Mouse (Mus musculus) CD4-positive, CD25-positive, alpha-beta regulatory T cell, adult 2 months (primary cell): ENCODE data around the gene Btbd16.

Source experiments
- DNase-seq: peaks from one replicate; pipeline ENCODE4 v3.0.0-alpha.2; 2012; ENCODE audit warnings: low read depth, low spot score

The Btbd16 gene

DNA sequence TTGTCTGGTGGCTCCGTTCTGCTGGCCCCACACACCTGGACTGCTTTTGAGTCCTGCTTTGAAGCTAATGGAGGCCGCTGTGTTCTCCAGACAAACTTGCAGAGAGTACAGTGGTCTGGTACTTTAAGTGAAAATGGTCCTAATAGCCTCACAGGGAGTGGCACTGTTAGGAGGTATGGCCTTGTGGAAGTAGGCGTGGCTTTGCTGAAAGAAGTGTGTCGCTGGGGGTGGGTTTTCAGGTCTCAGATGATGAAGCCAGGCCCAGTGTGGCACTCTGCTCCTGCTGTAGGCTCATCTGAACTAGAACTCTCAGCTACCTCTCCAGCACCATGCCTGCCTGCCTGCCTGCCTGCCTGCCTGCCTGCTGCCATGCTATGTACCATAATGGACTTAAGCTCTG lies 5.7 kb upstream of the Btbd16 start:
- no peak for DNase-seq

DNA sequence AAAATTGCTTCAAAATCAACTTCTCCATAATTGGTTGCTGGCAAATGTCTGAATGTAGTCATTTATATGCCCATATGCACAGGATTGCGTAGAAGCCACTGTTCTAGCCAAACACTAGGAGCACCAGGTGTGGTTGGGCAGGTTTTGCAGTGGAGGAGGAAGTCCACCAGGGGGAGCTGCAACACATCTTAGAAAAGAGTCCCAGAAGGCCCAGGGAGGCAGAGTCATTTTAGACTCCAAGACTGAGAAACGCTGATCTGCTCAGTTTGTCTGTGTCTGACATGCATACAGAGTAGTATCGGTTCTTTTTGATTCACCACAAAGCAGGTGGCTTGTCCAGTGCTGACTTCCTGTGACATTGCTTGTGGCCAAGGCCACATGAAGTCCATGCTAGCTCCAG lies 3.2 kb upstream of the Btbd16 start:
- peak; percentile 88 for DNase-seq

DNA sequence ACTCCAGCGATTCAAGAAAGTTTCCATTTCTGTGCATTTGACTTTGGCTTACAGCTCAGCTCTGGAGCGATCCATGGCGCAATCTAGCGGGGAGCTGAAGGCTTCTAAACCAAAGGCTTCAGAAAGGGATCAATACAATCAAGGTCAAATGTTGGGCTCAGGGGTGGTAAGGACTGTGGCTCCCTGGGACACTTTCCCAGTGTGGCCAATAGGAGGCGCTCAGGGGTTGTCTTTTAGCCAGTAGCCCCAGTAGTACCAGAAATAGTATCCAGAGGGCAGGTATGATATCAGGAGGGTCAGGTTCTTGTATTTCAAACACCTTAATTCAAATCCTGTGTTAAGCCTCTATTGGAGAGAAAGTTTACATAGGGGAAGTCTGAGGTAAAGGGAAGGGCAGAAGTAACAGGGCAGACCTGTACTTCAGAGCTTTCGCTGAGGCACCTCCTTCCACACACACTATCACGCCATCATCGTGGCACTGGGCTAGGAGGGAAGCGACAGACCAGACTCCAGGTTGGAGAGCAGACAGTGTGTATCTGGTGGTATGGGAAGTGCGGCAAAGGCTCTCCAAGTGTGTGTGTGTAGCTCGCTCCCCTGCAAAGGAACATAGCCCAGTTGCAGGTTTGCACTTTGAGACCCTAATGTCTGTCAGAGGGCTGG lies 568 bp upstream of the Btbd16 start:
- peak; percentile 80 for DNase-seq

DNA sequence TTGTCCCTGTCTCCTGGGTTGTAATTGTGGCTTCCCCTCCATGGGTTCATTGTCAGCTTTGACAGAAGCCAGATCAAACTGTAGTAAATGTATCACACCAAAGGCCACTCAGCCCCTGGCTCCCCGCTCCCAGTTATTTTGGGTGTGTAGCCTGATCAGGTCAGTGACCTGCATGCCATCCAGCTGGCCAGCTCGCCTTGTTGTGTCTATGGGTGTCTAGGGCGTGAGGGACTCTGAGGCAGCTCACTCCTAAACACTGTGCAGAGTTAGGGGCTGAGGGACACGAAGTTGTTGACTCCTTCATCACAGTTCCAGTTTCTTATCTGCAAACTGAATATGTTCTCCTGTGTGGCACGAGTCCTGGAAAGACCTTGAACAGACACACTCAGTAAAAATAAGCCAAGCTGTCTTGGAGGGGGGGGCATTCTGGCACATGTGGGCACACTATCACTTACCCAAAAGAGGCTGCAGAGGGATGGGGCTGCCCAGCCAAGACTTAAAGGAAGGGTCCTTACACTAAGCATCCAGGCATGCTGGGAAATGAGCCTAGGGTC lies 7.1 kb downstream of the Btbd16 start:
- DNase-seq = no peak

DNA sequence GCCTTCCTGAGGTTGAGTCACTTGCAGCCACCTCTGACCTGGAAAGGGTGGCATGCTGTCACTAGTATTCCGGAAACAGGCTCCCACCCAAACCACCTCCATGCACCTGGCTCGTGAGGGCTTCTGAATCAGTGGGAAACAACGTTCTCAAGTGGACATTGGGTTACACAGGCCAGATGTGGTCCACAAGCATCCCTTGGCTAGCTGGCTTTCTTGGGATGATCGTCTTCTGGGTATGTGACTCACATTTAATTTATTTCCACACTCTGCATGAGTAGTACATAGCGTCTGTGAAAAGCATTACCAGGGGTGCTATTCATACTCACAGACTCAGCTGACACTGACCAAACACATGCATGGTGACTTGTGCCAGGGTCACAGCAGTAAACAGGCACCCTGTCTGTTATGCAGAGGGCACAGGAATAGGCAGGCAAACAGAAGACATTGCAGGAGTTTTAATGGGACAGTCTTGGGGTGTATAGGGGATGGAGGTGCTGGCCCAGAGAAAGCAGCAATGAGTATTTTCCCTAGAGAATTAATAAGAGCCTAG lies 8.7 kb downstream of the Btbd16 start:
- DNase-seq = no peak

DNA sequence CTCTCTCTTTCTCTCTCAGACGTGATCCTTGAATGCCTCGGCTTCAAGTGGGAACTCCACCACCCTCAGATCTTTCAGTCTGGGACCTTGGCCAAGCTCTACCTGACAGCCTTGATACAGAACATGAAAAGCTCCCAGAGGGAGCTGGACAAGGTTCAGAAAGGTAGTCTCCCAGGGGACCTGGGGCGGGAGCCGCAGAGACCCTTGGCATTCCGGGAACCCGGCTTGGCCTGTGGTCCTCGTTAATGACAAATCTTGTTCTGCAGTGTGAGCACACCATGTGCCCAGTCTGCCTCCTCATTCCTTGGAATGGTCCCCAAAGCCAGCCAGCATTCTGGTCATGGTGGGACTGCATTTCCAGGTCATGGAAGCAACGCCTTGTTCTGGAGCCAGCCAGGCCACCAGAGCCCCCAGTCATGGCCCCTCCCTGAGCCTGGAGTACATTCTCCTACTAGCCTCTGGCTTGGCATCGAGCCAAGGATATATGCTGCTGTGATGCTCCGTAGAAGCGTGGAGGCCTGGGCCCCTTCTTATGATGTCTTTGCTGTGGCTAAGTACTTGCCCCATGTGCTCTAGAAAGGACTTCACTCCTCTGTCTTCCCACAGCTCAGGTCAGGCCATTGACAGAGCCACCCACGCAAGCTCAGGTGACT lies 12.2 kb downstream of the Btbd16 start:
- DNase-seq = no peak

DNA sequence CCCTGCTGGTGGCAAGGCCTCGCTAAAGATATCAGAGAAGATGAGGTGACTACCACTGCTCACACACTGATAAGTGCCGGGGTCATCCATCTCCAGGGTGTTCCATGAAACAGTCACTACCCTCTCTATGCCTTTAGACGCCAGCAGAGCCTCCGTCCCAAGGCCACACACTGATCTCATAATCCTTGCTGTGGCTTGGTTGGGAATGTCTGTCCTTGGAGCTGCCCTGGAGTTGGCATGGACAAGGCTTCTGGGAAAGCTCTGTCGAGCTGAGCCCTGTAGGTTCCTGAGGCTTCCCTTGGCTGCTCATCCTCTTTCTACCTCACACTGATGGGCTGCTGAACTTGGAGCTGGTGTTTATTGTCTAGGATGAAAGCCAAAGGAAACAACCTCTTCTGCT lies 12.8 kb downstream of the Btbd16 start:
- no peak for DNase-seq

DNA sequence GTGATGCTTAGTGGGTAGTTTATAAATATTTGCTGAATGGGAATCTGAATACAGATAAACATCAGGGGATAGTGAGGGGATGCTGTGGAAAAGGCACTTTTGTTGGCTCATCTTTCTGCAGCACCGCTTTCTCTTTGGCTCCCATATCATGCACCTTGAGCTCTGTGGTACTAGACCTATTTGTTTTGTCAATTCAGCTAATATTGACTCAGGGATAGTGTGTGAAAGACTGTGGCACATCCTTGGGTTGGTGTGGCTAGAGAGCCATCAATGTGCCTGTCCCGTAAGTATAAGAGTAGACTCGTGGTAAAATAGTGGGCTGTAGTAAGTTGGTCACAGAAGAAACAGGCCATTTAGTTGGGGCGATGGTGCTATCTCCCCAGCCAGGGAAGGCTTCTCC lies 13.7 kb downstream of the Btbd16 start:
- DNase-seq = no peak

DNA sequence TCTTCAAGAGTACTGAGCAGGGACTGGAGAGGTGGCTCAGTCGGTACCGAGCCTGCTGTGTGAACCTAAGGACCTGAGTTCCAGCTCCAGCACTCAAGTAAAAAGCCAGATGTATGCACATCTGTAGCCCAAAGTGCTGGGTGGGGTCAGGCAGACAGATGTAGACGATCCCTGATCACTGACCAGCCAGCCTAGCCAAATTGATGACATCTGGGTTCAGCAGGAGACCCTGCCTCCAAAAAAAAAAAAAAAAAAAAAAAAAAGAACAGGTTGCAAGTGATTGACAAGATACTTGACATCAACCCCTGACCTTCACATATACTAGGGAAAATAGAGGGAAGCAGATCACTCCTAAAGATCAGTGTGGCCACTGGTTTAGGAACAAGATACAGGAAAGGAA lies 15.1 kb downstream of the Btbd16 start:
- DNase-seq = no peak

DNA sequence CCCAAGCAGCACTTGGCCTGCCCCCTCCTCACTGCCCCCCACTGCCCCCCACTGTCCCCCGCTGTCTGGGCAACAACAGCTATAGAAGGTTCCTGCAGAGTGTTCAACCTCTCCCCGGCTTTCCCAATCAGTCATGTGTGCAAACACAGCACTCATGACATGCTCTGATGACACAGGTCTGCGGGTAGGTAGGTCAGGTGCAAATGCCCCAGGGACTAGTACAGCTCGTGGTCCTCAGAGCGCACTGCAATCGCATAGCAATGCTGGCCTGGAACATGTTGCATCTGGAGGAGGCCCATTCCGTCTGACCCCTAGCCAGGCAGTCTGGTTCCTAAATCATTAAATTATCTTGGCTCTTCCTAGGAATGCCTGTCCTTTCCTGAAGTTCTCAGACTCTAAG lies 15.6 kb downstream of the Btbd16 start:
- no peak for DNase-seq

DNA sequence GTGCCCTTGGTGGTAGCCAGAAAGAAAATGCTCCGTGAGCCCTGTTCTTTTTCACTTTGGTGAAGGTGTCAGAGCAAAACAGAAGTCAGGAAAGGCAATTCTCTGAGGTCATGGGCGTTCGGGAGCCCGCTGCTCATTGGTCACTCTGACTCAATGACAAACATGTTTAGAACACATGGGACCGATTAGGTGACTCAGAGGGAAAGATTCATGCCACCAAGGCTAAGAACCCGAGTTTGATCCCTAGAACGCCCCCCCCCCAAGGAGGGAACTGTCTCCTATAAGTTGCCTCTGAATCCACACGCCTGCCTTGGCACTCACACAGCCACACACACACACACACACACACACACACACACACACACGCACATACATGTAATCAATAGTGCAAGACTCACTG lies 19.8 kb downstream of the Btbd16 start:
- no peak for DNase-seq

DNA sequence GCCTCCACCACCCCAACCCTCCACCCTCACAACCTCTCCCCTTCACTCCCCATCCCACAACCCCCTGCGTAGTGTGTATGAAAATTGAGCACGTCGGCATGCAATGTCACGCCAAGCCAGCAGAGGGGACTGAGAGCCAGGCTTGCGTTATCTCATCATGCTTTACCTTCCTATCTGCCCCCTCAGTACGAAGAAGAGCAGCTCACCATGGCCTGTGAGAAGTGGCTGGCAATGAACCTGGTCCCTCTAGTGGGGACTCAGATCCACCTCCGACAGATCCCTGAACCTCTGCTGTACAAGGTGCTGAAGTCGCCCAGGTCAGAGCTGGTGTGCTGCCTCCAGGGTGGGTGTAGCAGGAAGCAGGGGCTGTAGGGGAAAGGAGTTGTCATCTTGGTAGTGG lies 22.9 kb downstream of the Btbd16 start:
- DNase-seq = peak; percentile 64

DNA sequence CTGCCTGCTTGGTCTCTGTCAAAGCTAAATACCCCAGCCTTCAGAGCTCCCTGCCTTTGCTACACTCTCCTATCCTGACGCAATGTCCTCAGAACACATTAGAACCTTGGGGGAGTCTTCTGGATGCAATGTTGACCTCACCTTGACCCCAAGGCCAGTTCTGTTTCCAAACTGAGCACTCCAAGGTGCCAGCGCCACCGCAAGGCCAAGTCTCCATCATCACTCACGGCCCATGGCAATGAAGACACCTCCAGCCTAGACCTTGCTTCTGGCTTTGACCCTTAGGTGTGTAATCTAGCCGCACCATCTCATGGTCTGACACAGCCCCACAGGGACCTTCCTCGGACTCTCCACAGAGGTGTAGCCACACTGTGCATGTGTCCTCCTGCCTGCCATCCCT lies 23.7 kb downstream of the Btbd16 start:
- no peak for DNase-seq

DNA sequence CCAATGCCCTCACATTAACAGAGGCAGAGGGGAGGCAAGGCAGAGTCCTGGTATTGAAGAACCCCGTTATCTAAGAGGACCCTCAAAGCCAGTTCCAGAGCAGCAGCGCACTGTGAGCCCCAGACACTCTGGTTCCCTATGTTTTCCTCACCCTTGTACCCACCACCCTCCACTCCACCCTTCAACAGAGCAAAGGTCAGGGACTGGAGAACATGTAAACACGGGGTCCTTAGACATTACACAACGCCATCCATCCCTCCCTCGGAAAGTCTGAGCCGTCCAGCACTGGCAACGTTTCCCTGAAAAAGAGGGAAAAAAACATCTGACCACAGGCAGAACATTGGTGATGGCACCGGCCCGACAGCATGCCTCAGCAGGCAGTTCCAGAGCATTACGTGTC lies 25.5 kb downstream of the Btbd16 start:
- no peak for DNase-seq

DNA sequence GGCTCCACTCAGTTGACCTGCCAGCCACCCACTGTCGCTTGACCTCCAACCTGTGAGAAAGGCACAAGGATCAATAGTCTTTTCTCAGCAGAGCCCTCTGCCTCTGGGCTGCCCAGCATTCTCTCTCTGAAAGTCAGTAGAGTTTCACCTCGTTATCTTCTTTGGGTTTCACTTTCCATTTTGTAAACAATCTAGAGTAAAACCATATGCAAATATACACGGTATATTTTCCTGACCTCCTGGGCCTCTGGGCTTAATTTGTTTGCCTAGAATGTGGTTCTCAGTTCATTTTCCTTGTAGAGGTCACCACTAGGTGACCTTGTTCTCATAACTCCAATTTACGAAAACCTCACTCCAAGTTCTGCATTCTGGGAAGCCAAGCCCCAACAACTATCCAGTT lies 26.8 kb downstream of the Btbd16 start:
- DNase-seq = peak; percentile 41

DNA sequence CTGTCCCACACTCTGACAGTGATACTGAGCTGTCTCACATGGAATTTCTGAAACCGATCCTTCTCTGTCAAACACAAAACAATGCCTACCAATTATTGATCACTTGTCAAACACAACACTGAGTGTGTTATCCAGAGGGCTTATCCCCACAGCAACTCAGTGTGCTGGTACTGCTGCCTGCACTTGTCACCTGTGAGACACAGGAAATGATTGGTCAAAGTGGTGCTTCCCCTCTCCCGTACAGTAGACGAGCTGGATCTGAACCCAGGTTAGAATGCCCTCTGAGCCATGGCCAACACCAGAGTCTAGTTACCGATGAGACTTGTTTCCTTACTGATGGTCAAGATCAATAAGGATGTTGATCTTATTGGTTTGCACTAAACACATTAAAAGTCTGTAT lies 27.9 kb downstream of the Btbd16 start:
- peak; percentile 53 for DNase-seq

DNA sequence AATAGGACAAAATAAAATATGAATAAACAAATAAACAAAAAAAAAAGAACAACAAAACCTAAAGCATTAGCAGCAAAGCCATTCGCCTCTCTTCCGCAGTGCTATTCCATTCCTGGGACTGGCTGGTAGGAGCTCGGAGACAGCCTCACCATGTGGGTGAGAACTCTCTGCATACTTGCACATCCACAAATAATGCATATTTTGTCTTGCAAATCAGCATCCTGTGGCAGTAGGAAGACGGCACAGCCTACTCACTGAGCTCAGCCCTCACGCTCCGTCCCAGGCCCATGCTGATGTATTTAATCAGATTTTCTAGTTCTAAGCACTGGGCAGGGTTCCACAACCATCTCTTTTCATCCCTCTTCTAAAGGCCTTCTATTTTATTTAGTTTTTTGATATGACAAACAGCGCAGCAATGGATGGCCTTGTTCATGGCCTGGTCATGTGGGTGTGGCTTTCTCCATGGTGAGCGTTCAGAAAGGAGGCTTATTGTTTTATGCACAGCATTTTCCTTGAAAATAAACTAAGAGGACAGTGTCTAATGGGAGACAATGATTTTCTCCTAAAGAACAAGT lies 29.5 kb downstream of the Btbd16 start:
- no peak for DNase-seq

DNA sequence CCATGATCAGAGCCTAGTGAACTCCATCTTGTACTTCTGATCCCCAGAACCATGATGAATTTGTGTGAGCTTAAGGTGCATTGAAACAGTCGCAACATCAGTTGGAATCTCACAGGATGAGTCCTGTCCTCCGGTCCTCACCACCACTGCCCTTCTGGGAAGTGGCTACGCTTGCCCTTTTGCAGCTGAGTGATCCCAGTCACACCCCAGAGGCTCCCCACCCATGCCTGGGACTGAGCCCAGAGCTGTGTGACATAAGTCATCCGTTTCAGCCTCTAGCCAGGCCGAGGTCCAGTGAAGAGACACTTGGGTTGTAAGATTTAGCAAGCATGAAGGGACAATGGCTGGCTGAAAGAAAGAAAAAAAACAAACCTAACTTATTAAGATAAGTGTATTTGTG lies 31.1 kb downstream of the Btbd16 start:
- DNase-seq = no peak

DNA sequence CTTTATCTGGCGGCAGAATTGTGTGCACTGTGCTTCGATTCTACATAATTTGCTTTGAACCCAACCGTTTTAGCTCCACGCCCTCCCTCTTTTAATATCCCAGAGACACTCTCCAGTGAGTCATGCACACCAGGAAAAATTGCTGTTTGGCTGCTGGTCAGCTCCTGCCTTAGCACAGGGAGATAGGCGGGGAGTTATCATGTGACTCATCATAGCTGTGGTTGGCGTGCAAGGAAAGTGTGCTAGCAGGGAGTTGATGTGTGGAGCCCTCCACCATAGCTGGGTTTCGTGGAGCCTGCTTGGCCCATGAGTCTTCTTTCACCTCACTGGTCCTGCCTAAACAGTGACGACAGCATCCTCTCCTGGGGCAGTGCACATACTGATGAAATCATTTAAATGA lies 33.9 kb downstream of the Btbd16 start:
- DNase-seq = no peak

DNA sequence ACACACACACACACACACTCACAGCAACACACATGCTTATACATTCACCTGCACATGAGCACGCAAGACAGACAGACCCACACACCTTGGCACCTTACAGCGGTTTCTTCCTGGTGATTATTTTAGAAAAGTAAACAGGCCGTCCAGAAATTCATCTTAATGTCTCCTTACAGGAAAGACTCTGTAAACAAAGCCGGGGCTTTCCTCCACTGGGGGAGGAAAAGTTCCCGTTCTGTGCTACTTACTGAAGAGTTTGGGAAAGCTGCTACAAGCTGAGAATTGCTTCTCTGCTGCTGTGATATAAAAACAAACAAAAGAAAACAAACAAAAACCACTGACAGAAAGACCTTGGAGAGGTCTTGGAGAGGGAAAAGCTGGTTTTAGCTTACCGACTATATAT lies 34.8 kb downstream of the Btbd16 start:
- DNase-seq = no peak

DNA sequence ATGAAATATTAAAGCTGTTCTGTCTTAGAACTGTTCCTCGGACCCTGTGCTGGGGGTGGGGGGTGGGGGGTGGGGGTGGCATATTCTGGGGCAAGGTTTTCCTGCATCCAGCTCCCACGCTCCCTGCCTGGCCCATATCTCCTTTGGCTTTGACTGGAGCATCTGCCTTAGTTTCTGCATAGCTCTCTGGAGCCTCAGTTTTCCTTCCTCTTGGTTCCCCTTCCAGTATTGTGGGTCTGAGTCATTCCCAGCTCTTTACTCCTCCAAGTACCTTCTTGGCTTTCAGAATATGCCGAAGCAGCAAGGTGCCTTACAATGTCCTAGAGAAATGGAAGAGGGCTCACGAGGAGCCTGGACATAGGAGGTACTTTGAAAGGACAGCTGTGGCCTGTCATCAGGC lies 36.4 kb downstream of the Btbd16 start:
- no peak for DNase-seq

DNA sequence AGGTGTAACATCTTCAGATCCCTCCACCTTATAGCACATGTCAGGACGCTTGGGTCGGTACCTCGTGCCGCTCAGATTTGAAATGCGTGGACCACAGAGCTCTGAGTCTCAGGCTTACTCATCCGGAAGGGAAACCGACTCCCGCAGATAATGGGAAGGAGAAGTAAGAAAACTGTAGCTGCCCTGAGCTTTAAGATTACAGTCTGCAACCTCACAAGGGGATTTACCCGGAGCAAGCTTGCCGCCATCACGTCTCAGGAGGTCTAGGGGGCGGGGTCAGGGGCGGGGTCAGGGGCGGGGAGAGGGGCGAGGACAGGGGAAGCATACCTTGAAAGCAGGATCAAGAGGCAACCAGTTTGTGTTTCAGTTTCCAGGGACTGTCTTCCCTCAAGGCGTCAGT lies 38.5 kb downstream of the Btbd16 start:
- DNase-seq = peak; percentile 47

DNA sequence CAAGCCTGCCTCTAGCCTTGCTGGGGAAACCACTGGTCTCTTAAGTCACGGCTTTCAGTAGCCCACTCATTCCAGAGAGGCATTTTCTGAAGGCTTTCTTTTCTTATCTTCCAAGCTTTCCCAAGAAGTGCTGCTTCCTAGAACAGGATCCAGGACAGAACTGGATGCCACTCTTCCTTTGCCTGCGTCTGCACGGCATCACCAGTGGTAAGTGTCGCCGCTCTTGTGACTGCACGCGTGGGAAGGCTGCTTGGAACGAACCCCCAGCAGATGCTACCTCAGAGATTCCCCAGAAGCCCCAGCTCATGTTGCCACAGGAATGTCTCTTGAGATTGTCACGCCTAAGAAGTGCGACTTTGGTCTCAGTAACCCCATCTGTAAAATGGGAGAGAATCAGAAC lies 41.7 kb downstream of the Btbd16 start:
- DNase-seq = no peak
